Mouse (Mus musculus): ENCODE measurements around the gene Pla2g6.

DNA sequence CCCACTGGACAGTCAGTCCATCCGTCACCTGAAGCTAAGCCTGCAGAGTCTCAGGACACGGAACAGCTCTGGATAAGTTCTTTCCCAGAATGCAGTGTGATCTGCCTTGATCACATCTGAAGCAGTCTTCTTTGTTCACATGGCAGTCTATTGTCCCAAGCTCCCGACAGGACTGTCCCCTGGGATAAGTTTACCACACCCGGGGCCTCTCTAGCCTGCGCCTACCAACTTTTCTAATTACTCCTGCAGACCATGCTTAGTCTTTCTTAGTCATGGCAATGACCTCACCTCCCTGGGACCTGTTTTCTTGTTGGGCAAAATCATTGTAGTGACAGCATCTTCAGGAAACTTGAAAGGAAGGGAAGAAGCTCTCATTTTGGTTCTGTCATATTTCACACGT lies 90.2 kb downstream of the Pla2g6 start:
- TF ChIP-seq CTCF (IDR thresholded peaks at IDR 0.05; ENCODE audit: control insufficient read depth, insufficient read depth, low read length) (no peak), POLR2A (IDR thresholded peaks at IDR 0.05; ENCODE audit: borderline replicate concordance, control insufficient read depth, low read depth, low read length) (no peak)
